Mouse (Mus musculus): ENCODE data around the gene Notch1.

GRCm38 (mm10) chr2:26501651-26502141 is 14.8 kb downstream of the Notch1 start:
- TF ChIP-seq CTCF (IDR thresholded peaks at IDR 0.05) (no peak), EP300 (IDR thresholded peaks at IDR 0.05) (no peak)

All from lung, postnatal 0 days (tissue).